22 mouse cellular contexts compared by ENCODE assay signal in the genomic region with DNA sequence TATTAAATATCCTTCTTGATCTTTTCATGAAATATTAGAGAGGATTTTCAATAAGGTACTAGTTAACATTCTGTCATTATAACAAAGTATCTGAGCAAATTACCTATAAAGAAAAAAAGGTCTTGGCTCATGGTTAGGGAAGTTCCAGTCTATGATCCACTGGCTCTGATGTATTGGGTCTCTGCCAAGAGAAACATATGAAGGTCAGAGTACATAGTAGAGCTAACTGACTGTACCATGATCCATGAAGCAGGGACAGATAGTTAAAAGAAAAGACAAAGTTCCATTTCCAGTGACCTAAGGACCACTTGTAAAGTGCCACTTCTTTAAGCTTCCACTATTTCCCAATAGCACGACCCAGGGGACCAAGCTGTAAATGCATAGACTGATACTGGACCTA.
A peak's percentile ranks its signal among the peaks of the same experiment; 100 is the strongest.
DNase-seq lines count a peak whose midpoint lies in the region; ATAC-seq and TF ChIP-seq lines count a peak whose summit lies in the region.
"Had no signal": no experiment of that assay in that cellular context is flagged by ENCODE, and none has a peak within 500 bp of the region (broad histone marks: within the 10 kb centered on the region; RNA-seq: fewer than 3 reads in every experiment).

No protein-coding gene starts in this region.

- TF ChIP-seq POLR2A in kidney, adult 2 months (IDR thresholded peaks at IDR 0.05; ENCODE audit: low read depth, low read length) = no peak
- TF ChIP-seq POLR2A in liver, adult 2 months (IDR thresholded peaks at IDR 0.05; ENCODE audit: extremely low read depth, insufficient read depth, low read length) = no peak

- no peak overlapping the region for H3K9ac ChIP-seq in kidney, embryonic 14.5 days (ENCODE audit: low read depth, low read length)
- no peak overlapping the region for H3K9ac ChIP-seq in liver, adult 2 months (ENCODE audit: low read depth, low read length)
- H3K9ac ChIP-seq in liver, postnatal 0 days (replicated peaks) = no peak overlapping the region
- H3K9ac ChIP-seq: embryonic facial prominence, embryonic 13.5 days; embryonic facial prominence, embryonic 15.5 days; forebrain, embryonic 12.5 days had no signal

- ATAC-seq in kidney, embryonic 14.5 days (ENCODE audit: low FRiP score, low TSS enrichment) = no peak
- no peak for ATAC-seq in liver, postnatal 0 days
- ATAC-seq: forebrain, embryonic 14.5 days; forebrain, embryonic 16.5 days had no signal

- no peak overlapping the region for H3K27ac ChIP-seq in kidney, adult 2 months (ENCODE audit: insufficient read depth, low read depth, low read length)
- H3K27ac ChIP-seq in kidney, embryonic 14.5 days (ENCODE audit: low read depth, low read length) = no peak overlapping the region
- no peak overlapping the region for H3K27ac ChIP-seq in liver, adult 2 months (replicated peaks; ENCODE audit: insufficient read depth, low read depth, low read length)
- H3K27ac ChIP-seq in liver, postnatal 0 days (ENCODE audit: low read depth) = no peak overlapping the region
- H3K27ac ChIP-seq: embryonic facial prominence, embryonic 13.5 days; embryonic facial prominence, embryonic 15.5 days; forebrain, embryonic 10.5 days; forebrain, embryonic 12.5 days had no signal

- H3K9me3 ChIP-seq in kidney, embryonic 14.5 days (ENCODE audit: control insufficient read depth, low read length) = no peaks in the 10 kb centered on the region
- no peaks in the 10 kb centered on the region for H3K9me3 ChIP-seq in liver, postnatal 0 days (ENCODE audit: low read length)
- H3K9me3 ChIP-seq: embryonic facial prominence, embryonic 13.5 days; embryonic facial prominence, embryonic 15.5 days; forebrain, embryonic 10.5 days; forebrain, embryonic 12.5 days had no signal

- H3K79me2 ChIP-seq in liver, adult 2 months (ENCODE audit: control insufficient read depth, insufficient read depth, low read length) = no peaks in the 10 kb centered on the region

- H3K4me3 ChIP-seq in kidney, adult 2 months (ENCODE audit: insufficient read depth, low read depth, low read length) = no peak overlapping the region
- no peak overlapping the region for H3K4me3 ChIP-seq in kidney, embryonic 14.5 days (ENCODE audit: low read length)
- no peak overlapping the region for H3K4me3 ChIP-seq in liver, adult 2 months (ENCODE audit: insufficient read depth, low read depth, low read length)
- no peak overlapping the region for H3K4me3 ChIP-seq in liver, postnatal 0 days (ENCODE audit: low read depth, low read length)
- H3K4me3 ChIP-seq: embryonic facial prominence, embryonic 13.5 days; embryonic facial prominence, embryonic 15.5 days; erythroblast, embryonic 14.5 days; forebrain, embryonic 10.5 days; forebrain, embryonic 12.5 days had no signal

- H3K4me2 ChIP-seq in kidney, embryonic 14.5 days (replicated peaks; ENCODE audit: low read depth, low read length) = no peak overlapping the region
- H3K4me2 ChIP-seq in liver, postnatal 0 days (ENCODE audit: low read depth, low read length) = no peak overlapping the region
- H3K4me2 ChIP-seq: embryonic facial prominence, embryonic 13.5 days; embryonic facial prominence, embryonic 15.5 days; forebrain, embryonic 12.5 days had no signal

- no peaks in the 10 kb centered on the region for H3K27me3 ChIP-seq in kidney, adult 2 months (replicated peaks; ENCODE audit: control insufficient read depth, insufficient read depth, low read length)
- H3K27me3 ChIP-seq in kidney, embryonic 14.5 days (ENCODE audit: control insufficient read depth, insufficient read depth, low read length) = no peaks in the 10 kb centered on the region
- no peaks in the 10 kb centered on the region for H3K27me3 ChIP-seq in liver, adult 2 months (ENCODE audit: control insufficient read depth, insufficient read depth, low read length)
- H3K27me3 ChIP-seq in liver, postnatal 0 days (ENCODE audit: insufficient read depth, low read length) = no peaks in the 10 kb centered on the region
- H3K27me3 ChIP-seq: embryonic facial prominence, embryonic 13.5 days; embryonic facial prominence, embryonic 15.5 days; forebrain, embryonic 12.5 days had no signal

- WGBS in kidney, adult 2 months = 62% methylated on average over 1 of the region's 1 CpGs
- 80% methylated on average over 1 of the region's 1 CpGs for WGBS in kidney, embryonic 14.5 days
- 37% methylated on average over 1 of the region's 1 CpGs for WGBS in liver, adult 2 months
- WGBS in liver, postnatal 0 days (ENCODE audit: insufficient replicate concordance) = 66% methylated on average over 1 of the region's 1 CpGs

- peak; percentile 56 for DNase-seq in kidney, adult 2 months
- peak; percentile 95 for DNase-seq in liver, adult 2 months (ENCODE audit: extremely low read depth, low read depth, low spot score)
- DNase-seq in liver, postnatal 0 days = no peak
- DNase-seq in ovary, adult 18-20 months (ENCODE audit: low spot score) = no peak
- DNase-seq: adrenal gland, adult 2 months; adrenal gland, postnatal 10 days; adrenal gland, postnatal 25 days; cerebellum, adult 11 months; cerebellum, adult 18-20 months; cerebellum, adult 8-10 months; cerebellum, adult 9-11 months; cerebellum, postnatal 14 days; cerebellum, postnatal 36 days; embryo, embryonic 11 days had no signal

- H3K36me3 ChIP-seq in kidney, adult 2 months (ENCODE audit: control insufficient read depth, insufficient read depth, low read length) = no peaks in the 10 kb centered on the region
- no peaks in the 10 kb centered on the region for H3K36me3 ChIP-seq in kidney, embryonic 14.5 days (ENCODE audit: control insufficient read depth, insufficient read depth, low read length)
- H3K36me3 ChIP-seq in liver, adult 2 months (ENCODE audit: control insufficient read depth, insufficient read depth, low read length) = no peaks in the 10 kb centered on the region
- H3K36me3 ChIP-seq in liver, postnatal 0 days (replicated peaks; ENCODE audit: insufficient read depth, low read length) = no peaks in the 10 kb centered on the region
- H3K36me3 ChIP-seq: embryonic facial prominence, embryonic 13.5 days; embryonic facial prominence, embryonic 15.5 days; forebrain, embryonic 10.5 days; forebrain, embryonic 12.5 days had no signal

- TF ChIP-seq EP300 in liver, postnatal 0 days (IDR thresholded peaks at IDR 0.05; ENCODE audit: low read depth) = no peak

- TF ChIP-seq CTCF in kidney, adult 2 months (conservative IDR thresholded peaks at IDR 0.05; ENCODE audit: insufficient read depth, insufficient read length, low read depth, low read length) = no peak
- TF ChIP-seq CTCF in liver, adult 2 months (IDR thresholded peaks at IDR 0.05; ENCODE audit: low read depth, low read length) = no peak
- no peak for TF ChIP-seq CTCF in liver, postnatal 0 days (IDR thresholded peaks at IDR 0.05; ENCODE audit: low read depth)

- H3K4me1 ChIP-seq in kidney, adult 2 months (ENCODE audit: control insufficient read depth, insufficient read depth, low read length) = no peaks in the 10 kb centered on the region
- H3K4me1 ChIP-seq in kidney, embryonic 14.5 days (ENCODE audit: control insufficient read depth, insufficient read depth, low read length) = no peaks in the 10 kb centered on the region
- peaks cover 12% of the 10 kb centered on the region; the same call in 1 of the 2 replicates for H3K4me1 ChIP-seq in liver, adult 2 months (ENCODE audit: control insufficient read depth, insufficient read depth, low read length)
- no peaks in the 10 kb centered on the region for H3K4me1 ChIP-seq in liver, postnatal 0 days (ENCODE audit: insufficient read depth)
- H3K4me1 ChIP-seq: embryonic facial prominence, embryonic 13.5 days; embryonic facial prominence, embryonic 15.5 days; forebrain, embryonic 12.5 days had no signal

Comparison
In these comparisons a context has a peak if more than half of its experiments do, and no peak if none do; other contexts are left out.
1. DNase-seq: peak in kidney, adult 2 months (single experiment) and liver, adult 2 months (single experiment); none in liver, postnatal 0 days (single experiment) and ovary, adult 18-20 months (single experiment).